In the genomic region with DNA sequence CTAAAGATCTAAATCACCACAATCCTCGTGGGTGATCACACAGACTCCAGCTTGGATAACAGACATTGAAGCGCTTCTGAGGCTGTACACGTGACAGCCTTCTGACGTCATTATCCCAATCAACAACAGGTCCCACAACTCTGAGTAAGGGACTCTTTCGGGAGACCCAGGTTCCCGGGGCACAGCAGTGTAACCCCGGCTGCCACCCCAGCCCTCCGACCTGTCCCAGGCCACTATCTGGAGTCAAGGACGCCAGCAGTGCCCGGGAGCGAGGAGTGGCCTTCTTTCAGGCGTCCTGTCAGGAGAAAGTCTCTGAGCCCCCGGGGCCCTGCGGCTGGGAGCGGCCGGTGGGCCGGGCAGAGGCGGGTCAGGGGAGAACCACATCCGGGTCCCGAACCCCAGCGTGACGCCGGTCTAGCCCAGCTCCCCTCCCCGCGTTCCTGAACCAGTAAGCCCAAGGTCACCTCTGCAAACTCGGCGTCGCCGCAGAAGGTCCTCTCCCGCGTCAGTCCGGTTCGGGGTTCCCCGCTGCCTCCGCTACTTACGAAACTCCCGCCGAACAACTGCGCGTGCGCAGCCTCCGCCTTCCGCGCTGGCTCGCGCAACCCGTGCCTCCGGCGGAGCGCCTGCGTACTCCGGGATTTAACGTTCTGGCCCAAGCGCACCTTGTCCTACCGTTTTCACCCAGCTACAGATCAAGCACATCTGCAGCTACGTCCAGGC, we compare ENCODE assay signal across 8 mouse cellular contexts. TPM values are rescaled to one million over a fixed set of nuclear protein-coding genes. Genes with fewer than 3 reads are reported as not detected.
DNase-seq lines count a peak whose midpoint lies in the region; ATAC-seq lines count a peak whose summit lies in the region.

Dsn1 (minus strand) TSS at position 644 of the 723 bp plus-strand sequence.

- no peaks in the 10 kb centered on the region for H3K9me3 ChIP-seq in heart, embryonic 14.5 days (ENCODE audit: control insufficient read depth, low read length)
- no peaks in the 10 kb centered on the region for H3K9me3 ChIP-seq in liver, embryonic 12.5 days (replicated peaks)

- WGBS in heart, embryonic 14.5 days: under 1% methylated on average over 56 of the region's 56 CpGs
- WGBS in liver, embryonic 12.5 days (ENCODE audit: insufficient replicate concordance): 1% methylated on average over 56 of the region's 56 CpGs

- DNase-seq in c-Kit-negative CD71-positive TER-119-positive erythroid progenitor cells, embryonic 14.5 days (ENCODE audit: low read depth, low spot score): peak; percentile 84
- peak; percentile 68 for DNase-seq in fibroblast of lung, adult 2 months (ENCODE audit: low read depth)
- peak; percentile 95 for DNase-seq in kidney, postnatal 10 days
- DNase-seq in naive thymus-derived CD4-positive, alpha-beta T cell, adult 2 months (ENCODE audit: low read depth): peak; percentile 95
- peak; percentile 95 for DNase-seq in splenic B cell, adult 2 months (ENCODE audit: low read depth, low spot score)

- peak; percentile 87 for ATAC-seq in CD4-positive, CD25-positive, alpha-beta regulatory T cell, adult 4 months
- peak; percentile 69 for ATAC-seq in heart, embryonic 14.5 days (ENCODE audit: insufficient number of reproducible peaks, insufficient read depth, low FRiP score, low read depth)
- peak; percentile 86 for ATAC-seq in liver, embryonic 12.5 days

- H3K36me3 ChIP-seq in heart, embryonic 14.5 days (ENCODE audit: control insufficient read depth, insufficient read depth, low read length): peaks cover 29% of the 10 kb centered on the region
- peaks cover 41% of the 10 kb centered on the region for H3K36me3 ChIP-seq in liver, embryonic 12.5 days
- H3K36me3 ChIP-seq in splenic B cell, adult 2 months (ENCODE audit: control insufficient read depth, insufficient read depth, low read length, poor library complexity, severe bottlenecking): no peaks in the 10 kb centered on the region

- H3K27me3 ChIP-seq in heart, embryonic 14.5 days (ENCODE audit: control insufficient read depth, insufficient read depth, low read length): no peaks in the 10 kb centered on the region
- no peaks in the 10 kb centered on the region for H3K27me3 ChIP-seq in liver, embryonic 12.5 days (replicated peaks)
- H3K27me3 ChIP-seq in splenic B cell, adult 2 months (ENCODE audit: control insufficient read depth, insufficient read depth, low read length, poor library complexity, severe bottlenecking): no peaks in the 10 kb centered on the region

- H3K4me1 ChIP-seq in heart, embryonic 14.5 days (ENCODE audit: control insufficient read depth in 2 of 2, insufficient read depth in 2 of 2, low read length in 2 of 2): peaks cover 14 to 17% of the 10 kb centered on the region in 2 experiments
- peaks cover 47% of the 10 kb centered on the region for H3K4me1 ChIP-seq in liver, embryonic 12.5 days

- peak within 1 kb of the TSS; percentile 73 to 77 for H3K4me3 ChIP-seq in heart, embryonic 14.5 days (ENCODE audit: control insufficient read depth in 1 of 2, insufficient read depth in 1 of 2, low read depth in 1 of 2, low read length in 2 of 2)
- peak within 1 kb of the TSS; percentile 89 for H3K4me3 ChIP-seq in liver, embryonic 12.5 days

- peak within 1 kb of the TSS; percentile 85 for H3K4me2 ChIP-seq in heart, embryonic 14.5 days (ENCODE audit: low read length)
- H3K4me2 ChIP-seq in liver, embryonic 12.5 days: peak within 1 kb of the TSS; percentile 73

- peak within 1 kb of the TSS; percentile 87 for H3K9ac ChIP-seq in heart, embryonic 14.5 days (ENCODE audit: low read length)
- H3K9ac ChIP-seq in liver, embryonic 12.5 days: peak within 1 kb of the TSS; percentile 92

- H3K27ac ChIP-seq in heart, embryonic 14.5 days (replicated peaks in 1 of 2; ENCODE audit: control insufficient read depth in 1 of 2, insufficient read depth in 1 of 2, low read depth in 2 of 2, low read length in 2 of 2): peak within 1 kb of the TSS; percentile 58 to 82
- peak within 1 kb of the TSS; percentile 93 for H3K27ac ChIP-seq in liver, embryonic 12.5 days

RNA-seq across cellular contexts. Expression of gene Dsn1, which starts in this region (rescaled TPM):
- 10 to 100 TPM; 10.8 to 16.6 TPM for polyA plus RNA-seq in CD4-positive, CD25-positive, alpha-beta regulatory T cell, adult 4 months (2017; shearing (Covaris generic))
- polyA plus RNA-seq in heart, embryonic 14.5 days (2014; fragmentation: Nextera tagmentation; extraction: Ambion mirVana): 35.9 and 36.8 TPM in 2 replicates
- 38.7 TPM in 2 replicates for polyA plus RNA-seq in liver, embryonic 12.5 days (2016; fragmentation: Nextera tagmentation; extraction: Ambion mirVana)

Comparison
In these comparisons a context has a peak if more than half of its experiments do, and no peak if none do; other contexts are left out.
1. Peak in every context shown above with its lines: DNase-seq, ATAC-seq, H3K4me3 ChIP-seq and H3K27ac ChIP-seq.